Mouse (Mus musculus) stomach, embryonic 16.5 days (tissue): ENCODE data around the gene 4931414P19Rik. TPM values are rescaled to one million over a fixed set of nuclear protein-coding genes. Genes with fewer than 3 reads are reported as not detected.

Source experiments
- ATAC-seq: fragments of 200-750 bp; cut with Nextera tagmentation; 2 replicates; pipeline ENCODE4 v1.8.0; 2017; ENCODE audit warnings: moderate number of reproducible peaks, moderate TSS enrichment; ENCODE audit not compliant: insufficient read depth, low FRiP score
- H3K27ac ChIP-seq: fragments of 300-500 bp; sonication (generic); 2 replicates; pipeline ENCODE4 v1.5.1; 2014; ENCODE audit warnings: low read length
- H3K27me3 ChIP-seq: fragments of 300-500 bp; sonication (generic); 2 replicates; pipeline ENCODE4 v1.6.1; 2014; ENCODE audit warnings: low read length, control low read depth, mixed read lengths; ENCODE audit not compliant: control insufficient read depth, insufficient read depth
- H3K36me3 ChIP-seq: fragments of 300-500 bp; sonication (generic); 2 replicates; pipeline ENCODE4 v1.6.1; 2014; ENCODE audit warnings: low read length; ENCODE audit not compliant: control insufficient read depth, insufficient read depth
- H3K4me1 ChIP-seq: fragments of 300-500 bp; sonication (generic); 2 replicates; pipeline ENCODE4 v1.6.1; 2014; ENCODE audit warnings: low read length, control low read depth, mixed read lengths; ENCODE audit not compliant: control insufficient read depth, insufficient read depth
- H3K4me2 ChIP-seq: fragments of 300-500 bp; sonication (generic); 2 replicates; pipeline ENCODE4 v1.6.1; 2014; ENCODE audit warnings: low read depth, low read length, mixed read lengths
- H3K4me3 ChIP-seq: fragments of 300-500 bp; sonication (generic); replicated peaks from 2 replicates; pipeline ENCODE4 v1.5.1; 2014; ENCODE audit warnings: mild to moderate bottlenecking, low read length
- H3K9ac ChIP-seq: fragments of 300-500 bp; sonication (generic); 2 replicates; pipeline ENCODE4 v1.6.1; 2014; ENCODE audit warnings: low read length
- H3K9me3 ChIP-seq: fragments of 300-500 bp; sonication (generic); replicated peaks from 2 replicates; pipeline ENCODE4 v1.6.1; 2016; ENCODE audit warnings: low read length, control low read depth; ENCODE audit not compliant: control insufficient read depth
- WGBS: fragments of 180-500 bp; shearing (Covaris S2); extraction: QIAGEN DNeasy Blood & Tissue Kit; methylation state at CpG from one replicate; pipeline ENCODE4 v1.1.7; 2014; 5-methylcytosine and 5-hydroxymethylcytosine counted together
- polyA plus RNA-seq: library from polyadenylated mRNA; unstranded; fragments of >200 nt; fragmentation: Nextera tagmentation; extraction: Ambion mirVana; gene quantifications from 2 replicates; pipeline ENCODE4 v1.2.1, GENCODE M21; 2015

The 4931414P19Rik gene
- polyA plus RNA-seq, 1 experiment from 2014 or later, result 8.2 TPM

DNA sequence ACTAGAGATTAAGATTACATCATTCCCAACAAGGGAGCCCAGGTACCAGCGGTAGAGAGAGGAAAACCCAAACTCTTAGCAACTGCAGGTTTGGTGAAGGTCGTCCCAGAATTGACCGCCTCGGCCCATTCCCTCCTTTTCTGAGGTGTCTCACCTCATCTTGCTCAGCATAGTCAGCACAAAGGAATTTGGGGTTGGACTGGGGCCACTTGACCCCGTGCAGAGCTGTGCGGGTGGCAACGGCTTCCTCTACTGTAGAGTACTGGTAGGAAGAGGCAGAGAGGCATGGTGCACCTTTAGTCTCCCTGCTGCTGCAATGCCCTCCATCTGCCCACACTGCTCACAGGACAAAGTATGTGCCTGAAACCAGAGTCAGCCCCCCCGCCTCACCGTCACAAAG, 38.5 kb upstream of the 4931414P19Rik start:
- Histone ChIP-seq H3K4me2 (no peak overlapping the region), H3K9ac (no peak overlapping the region), H3K4me3 (no peak overlapping the region), H3K4me1 (peaks cover 3% of the 10 kb centered on the region; the same call in 1 of the 2 replicates), H3K27me3 (no peaks in the 10 kb centered on the region), H3K36me3 (peaks cover 38% of the 10 kb centered on the region), H3K9me3 (no peaks in the 10 kb centered on the region), H3K27ac (no peak overlapping the region)
- no peak for ATAC-seq
- WGBS, result 85% methylated on average over 9 of the region's 9 CpGs

DNA sequence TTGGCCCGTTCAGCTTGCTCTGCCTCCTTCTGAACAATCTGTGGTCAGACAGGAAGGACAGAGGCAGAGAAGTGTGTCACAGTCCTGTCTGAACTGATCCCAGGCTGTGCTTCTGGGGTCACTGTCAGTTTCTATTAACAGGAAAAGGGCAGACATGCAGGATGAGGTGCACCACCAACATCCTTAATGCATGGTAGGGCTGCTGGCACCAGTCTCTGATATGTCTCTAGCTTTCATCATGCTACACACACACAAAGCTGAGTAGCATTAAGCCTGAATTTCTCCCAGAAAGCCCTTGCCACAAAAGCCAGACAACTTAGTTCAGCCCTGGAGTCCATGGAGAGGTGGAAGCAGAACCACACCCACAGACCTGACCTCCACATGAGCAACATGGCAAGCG, 37.2 kb upstream of the 4931414P19Rik start:
- Histone ChIP-seq H3K4me3 (no peak overlapping the region), H3K4me1 (peaks cover 3% of the 10 kb centered on the region; the same call in 1 of the 2 replicates), H3K9me3 (no peaks in the 10 kb centered on the region), H3K27ac (no peak overlapping the region), H3K9ac (no peak overlapping the region), H3K4me2 (no peak overlapping the region), H3K27me3 (no peaks in the 10 kb centered on the region), H3K36me3 (peaks cover 31% of the 10 kb centered on the region)
- 84% methylated on average over 2 of the region's 2 CpGs for WGBS
- ATAC-seq, result no peak

DNA sequence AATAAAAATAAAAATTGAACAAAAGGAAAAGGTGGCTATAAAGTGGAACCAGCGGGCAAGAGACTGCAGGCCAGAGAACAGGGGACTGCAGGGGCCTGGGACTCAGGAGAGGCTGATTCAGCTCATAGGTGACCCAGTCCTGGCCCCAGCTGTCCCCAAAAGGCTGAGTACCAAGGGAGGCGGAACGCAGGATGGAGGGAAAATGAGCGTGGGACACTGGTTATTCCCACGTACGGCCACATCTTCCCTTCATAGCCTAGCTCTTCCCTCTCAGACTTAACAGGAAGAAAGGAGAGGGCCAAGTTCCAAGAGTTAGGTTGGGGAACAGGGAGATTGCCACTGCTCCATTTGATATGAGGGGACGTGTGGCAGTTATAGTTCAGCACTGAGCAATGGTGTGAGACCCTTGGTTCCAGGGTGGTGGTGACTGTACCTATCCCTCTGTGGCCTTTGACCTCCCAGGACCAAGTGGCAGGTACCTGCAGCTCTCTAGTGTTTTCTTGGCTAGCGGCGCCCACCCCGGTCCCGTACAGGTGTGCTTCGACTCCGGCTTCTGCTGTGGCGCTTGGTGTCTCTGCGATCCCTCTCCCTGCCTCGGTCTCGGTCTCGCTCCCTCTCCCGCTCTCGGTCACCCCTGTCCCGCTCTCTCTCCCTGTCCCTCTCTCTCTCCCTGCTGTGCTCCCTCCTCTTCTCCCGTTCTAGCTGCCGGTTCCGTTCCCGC, 36.6 kb upstream of the 4931414P19Rik start:
- Histone ChIP-seq H3K27ac (no peak overlapping the region), H3K4me2 (no peak overlapping the region), H3K36me3 (peaks cover 31% of the 10 kb centered on the region), H3K9ac (no peak overlapping the region), H3K4me1 (peaks cover 3% of the 10 kb centered on the region; the same call in 1 of the 2 replicates), H3K9me3 (no peaks in the 10 kb centered on the region), H3K27me3 (no peaks in the 10 kb centered on the region), H3K4me3 (no peak overlapping the region)
- no peak for ATAC-seq
- WGBS, result 79% methylated on average over 25 of the region's 25 CpGs

DNA sequence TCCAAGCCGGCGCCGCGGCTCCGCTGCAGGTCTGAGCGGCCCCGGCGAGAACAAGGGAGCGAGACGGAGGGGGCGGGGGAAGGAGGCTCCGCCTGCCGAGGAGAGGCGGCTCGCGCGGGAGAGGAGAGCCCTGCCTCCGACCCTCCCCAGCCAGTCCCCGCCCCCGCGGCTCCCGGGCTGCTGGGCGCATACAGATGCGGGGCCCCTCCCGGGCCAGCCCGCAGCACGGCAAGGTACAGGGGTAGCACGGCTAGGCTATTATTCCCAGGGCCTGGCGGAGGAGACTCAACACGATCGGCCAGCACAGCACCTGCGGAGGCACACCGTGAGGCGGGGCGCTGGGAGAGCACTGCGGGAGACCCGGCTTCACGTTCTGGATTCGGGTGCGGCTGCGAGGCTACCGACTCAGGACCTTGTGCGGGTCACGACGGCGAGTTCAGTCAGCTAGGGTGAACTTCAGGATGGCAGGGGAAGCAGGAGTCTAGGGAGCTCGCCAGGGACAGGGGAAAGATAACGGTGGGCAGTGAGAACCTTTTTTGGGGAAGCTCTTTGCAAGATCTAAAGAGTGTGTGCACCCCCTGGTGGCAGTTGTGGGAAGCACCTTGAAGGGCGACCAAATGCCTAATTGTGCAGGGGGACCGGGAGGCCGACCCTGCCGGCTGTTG, 35.6 kb upstream of the 4931414P19Rik start, which contains the start of gene Cdh24:
TSS of gene Cdh24 (minus strand) at position 60 of the 665 bp plus-strand sequence.
- peak; percentile 94 for ATAC-seq
- H3K9me3 ChIP-seq, result no peaks in the 10 kb centered on the region
- peaks cover 26% of the 10 kb centered on the region for H3K36me3 ChIP-seq
- H3K4me3 ChIP-seq, result peak within 1 kb of the TSS; percentile 74
- peak within 1 kb of the TSS; percentile 88 for H3K9ac ChIP-seq
- no peaks in the 10 kb centered on the region for H3K27me3 ChIP-seq
- peak within 1 kb of the TSS; percentile 96 for H3K4me2 ChIP-seq
- WGBS, result under 1% methylated on average over 50 of the region's 52 CpGs
- H3K4me1 ChIP-seq, result peaks cover 3% of the 10 kb centered on the region; the same call in 1 of the 2 replicates
- peak within 1 kb of the TSS; percentile 75 for H3K27ac ChIP-seq

DNA sequence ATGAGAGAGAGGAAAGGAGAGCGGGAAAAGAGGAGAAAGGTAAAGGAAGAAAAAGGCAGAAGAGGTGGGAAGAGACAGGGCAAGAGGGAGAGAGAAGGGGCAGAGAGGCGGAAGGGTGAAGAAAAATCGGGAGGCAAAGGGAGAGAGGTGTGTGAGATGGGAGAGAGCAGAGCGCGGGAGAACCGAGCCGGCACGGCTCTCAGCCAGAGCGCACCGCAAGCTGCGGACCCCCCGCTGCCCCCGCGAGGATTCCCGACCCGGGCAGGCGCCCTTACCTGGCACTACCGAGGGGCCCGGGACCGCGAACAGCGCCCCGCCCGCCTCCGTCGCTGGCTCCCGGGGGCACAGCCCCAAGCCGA, 35.1 kb upstream of the 4931414P19Rik start, which contains the start of gene Gm17606:
TSS of gene Gm17606 (plus strand) at position 7 of the 359 bp plus-strand sequence.
- peak within 1 kb of the TSS; percentile 74 for H3K4me3 ChIP-seq
- peak; percentile 22; the same call in 1 of the 2 replicates for ATAC-seq
- H3K9me3 ChIP-seq, result no peaks in the 10 kb centered on the region
- H3K4me1 ChIP-seq, result peaks cover 3% of the 10 kb centered on the region; the same call in 1 of the 2 replicates
- H3K36me3 ChIP-seq, result peaks cover 21% of the 10 kb centered on the region
- WGBS, result 3% methylated on average over 26 of the region's 28 CpGs
- H3K27me3 ChIP-seq, result no peaks in the 10 kb centered on the region
- peak within 1 kb of the TSS; percentile 75 for H3K27ac ChIP-seq
- peak within 1 kb of the TSS; percentile 96 for H3K4me2 ChIP-seq
- H3K9ac ChIP-seq, result peak within 1 kb of the TSS; percentile 88

DNA sequence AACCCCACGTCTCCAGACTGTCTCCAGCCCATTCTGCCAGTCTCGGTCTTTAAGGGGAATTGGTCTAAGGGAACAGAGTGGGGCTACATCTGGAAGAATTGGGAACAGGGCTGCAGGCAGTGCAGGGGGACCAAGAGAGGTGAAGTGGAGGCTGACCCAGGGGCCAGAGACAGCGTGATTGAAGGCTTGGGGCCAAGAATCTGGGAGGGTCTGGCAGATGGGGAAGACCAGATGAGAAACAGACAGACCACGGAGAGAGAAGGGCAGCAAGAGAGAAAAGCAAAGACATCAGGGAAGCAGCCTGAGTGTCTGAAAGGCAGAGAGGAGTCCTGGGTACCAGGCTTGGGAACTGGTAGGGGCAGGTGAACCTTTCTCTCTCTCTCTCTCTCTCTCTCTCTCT, 34.3 kb upstream of the 4931414P19Rik start:
- Histone ChIP-seq H3K27ac (no peak overlapping the region), H3K4me2 (peak overlapping the region; percentile 96), H3K36me3 (peaks cover 13% of the 10 kb centered on the region), H3K4me1 (peaks cover 3% of the 10 kb centered on the region; the same call in 1 of the 2 replicates), H3K9me3 (no peaks in the 10 kb centered on the region), H3K4me3 (no peak overlapping the region; the same call in 1 of the 2 replicates), H3K9ac (peak overlapping the region; percentile 47), H3K27me3 (no peaks in the 10 kb centered on the region)
- 28% methylated on average over 4 of the region's 4 CpGs for WGBS
- no peak for ATAC-seq

DNA sequence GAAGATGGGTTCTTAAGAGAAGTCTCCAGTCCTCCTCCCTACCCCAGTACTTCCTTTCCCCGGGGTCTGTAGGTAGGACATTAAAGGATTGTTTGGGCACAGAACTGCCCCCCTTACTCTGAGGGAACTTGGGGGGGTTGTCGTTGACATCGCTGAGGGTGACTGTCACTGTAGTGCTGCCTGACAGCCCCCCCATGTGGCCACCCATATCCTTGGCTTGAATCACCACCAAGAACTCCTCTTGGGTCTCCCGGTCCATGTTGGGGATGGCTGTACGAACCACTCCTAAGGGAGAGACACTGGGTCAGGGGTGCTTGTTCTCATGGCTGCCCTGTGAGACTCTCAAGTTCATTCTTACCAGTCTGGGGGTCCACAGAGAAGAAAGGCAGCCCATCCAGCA, 32.4 kb upstream of the 4931414P19Rik start:
- WGBS, result 76% methylated on average over 5 of the region's 5 CpGs
- no peaks in the 10 kb centered on the region for H3K27me3 ChIP-seq
- H3K4me1 ChIP-seq, result peaks cover 3% of the 10 kb centered on the region; the same call in 1 of the 2 replicates
- no peak overlapping the region for H3K27ac ChIP-seq
- no peaks in the 10 kb centered on the region for H3K36me3 ChIP-seq
- no peak overlapping the region for H3K9ac ChIP-seq
- no peak overlapping the region for H3K4me2 ChIP-seq
- ATAC-seq, result no peak
- no peaks in the 10 kb centered on the region for H3K9me3 ChIP-seq
- H3K4me3 ChIP-seq, result no peak overlapping the region

DNA sequence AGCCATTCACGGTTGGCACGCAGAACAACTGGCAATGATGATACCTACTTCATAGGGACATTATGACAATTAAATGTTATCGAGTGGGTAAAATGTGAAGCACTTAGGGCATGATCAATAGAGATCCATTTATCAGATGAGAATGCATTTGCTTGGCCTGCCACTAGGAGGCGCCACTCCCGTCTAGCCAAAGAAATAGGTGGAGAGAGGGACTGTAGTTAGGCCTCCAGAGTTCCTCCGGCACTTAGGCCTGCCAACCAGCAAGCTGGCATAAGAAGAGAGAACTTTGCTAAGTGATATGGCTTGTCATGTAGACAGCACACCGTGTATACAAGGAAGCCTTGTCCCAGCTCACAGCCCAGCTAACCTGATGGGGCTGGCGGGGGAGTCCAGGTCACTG, 31.2 kb upstream of the 4931414P19Rik start:
- Histone ChIP-seq H3K4me3 (no peak overlapping the region), H3K4me2 (no peak overlapping the region), H3K9me3 (no peaks in the 10 kb centered on the region), H3K9ac (no peak overlapping the region), H3K36me3 (peaks cover 5% of the 10 kb centered on the region; the same call in 1 of the 2 replicates), H3K4me1 (peaks cover 3% of the 10 kb centered on the region; the same call in 1 of the 2 replicates), H3K27me3 (no peaks in the 10 kb centered on the region), H3K27ac (no peak overlapping the region)
- no peak for ATAC-seq
- WGBS, result 51% methylated on average over 8 of the region's 8 CpGs

DNA sequence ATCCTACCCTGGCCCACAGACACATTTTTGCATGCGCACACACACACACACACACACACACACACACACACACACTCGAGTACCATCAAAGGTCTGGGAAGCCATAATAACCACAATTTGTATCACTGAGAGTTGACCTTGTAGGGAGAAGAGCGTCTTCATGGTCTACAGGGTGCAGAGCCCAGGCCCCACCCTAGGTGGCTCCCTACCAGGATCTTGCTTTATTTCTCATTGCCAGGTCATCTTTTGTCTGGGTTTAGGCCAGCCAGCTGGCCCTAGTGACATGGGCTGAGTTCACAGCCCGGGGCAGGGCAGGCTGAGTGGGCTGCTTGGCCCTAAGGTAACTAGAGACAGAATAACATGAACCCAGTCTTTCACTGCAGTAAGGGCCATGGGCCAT, 28.4 kb upstream of the 4931414P19Rik start:
- ATAC-seq, result no peak
- H3K27ac ChIP-seq, result no peak overlapping the region
- H3K36me3 ChIP-seq, result peaks cover 10% of the 10 kb centered on the region; the same call in 1 of the 2 replicates
- H3K9ac ChIP-seq, result no peak overlapping the region
- H3K4me3 ChIP-seq, result no peak overlapping the region
- no peaks in the 10 kb centered on the region for H3K9me3 ChIP-seq
- H3K27me3 ChIP-seq, result no peaks in the 10 kb centered on the region
- WGBS, result 79% methylated on average over 4 of the region's 4 CpGs
- no peaks in the 10 kb centered on the region for H3K4me1 ChIP-seq
- no peak overlapping the region for H3K4me2 ChIP-seq
